Mouse (Mus musculus) cerebellum, adult (tissue): Measurements from ENCODE around the gene Ccdc155.

Experiments used
- ATAC-seq: cut with Nextera tagmentation; 2 replicates; pipeline ENCODE4 v1.9.2; 2017; ENCODE audit warnings: mild to moderate bottlenecking, moderate library complexity, mixed read lengths; ENCODE audit not compliant: insufficient number of reproducible peaks, low FRiP score, low TSS enrichment

Gene Ccdc155

DNA sequence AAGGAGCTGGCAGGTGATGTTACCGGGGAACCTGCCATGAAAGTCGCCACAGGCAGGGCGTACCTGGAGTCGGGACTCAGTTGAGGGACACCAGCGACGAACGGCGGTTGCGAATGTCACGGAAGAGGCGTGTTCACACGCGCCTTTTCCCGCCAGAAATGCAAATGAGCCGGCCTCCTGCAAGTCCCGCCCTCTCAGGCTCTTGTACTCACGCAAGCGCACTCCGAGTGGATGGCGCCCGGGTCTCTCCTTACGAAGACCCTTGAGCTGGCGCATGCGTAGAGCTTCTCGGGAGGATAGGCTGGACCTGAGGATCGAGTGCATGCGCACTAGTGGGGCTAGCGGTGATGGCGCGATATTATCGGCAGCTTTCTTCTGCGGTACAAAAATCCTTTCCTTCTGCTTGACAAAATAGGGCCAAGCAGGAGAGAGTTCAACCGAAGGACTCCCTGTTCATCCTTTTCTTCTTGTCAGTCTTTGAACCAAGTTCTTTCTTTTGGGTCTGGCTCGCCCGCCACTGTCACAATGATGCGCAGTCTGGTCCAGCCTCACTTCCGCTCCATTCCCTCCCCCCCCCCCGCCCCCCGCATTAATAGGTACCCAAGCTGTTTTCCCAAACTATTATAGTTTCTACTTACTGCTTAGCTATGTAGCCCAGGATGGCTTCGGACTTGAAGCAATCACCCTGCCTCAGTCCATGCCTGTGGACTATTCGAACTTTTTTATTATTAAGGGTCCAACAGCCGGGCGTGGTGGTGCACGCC is at the start of gene Ccdc155:
Ccdc155 (minus strand) TSS at position 513 of the 764 bp plus-strand sequence.
- peak; percentile 93 for ATAC-seq

DNA sequence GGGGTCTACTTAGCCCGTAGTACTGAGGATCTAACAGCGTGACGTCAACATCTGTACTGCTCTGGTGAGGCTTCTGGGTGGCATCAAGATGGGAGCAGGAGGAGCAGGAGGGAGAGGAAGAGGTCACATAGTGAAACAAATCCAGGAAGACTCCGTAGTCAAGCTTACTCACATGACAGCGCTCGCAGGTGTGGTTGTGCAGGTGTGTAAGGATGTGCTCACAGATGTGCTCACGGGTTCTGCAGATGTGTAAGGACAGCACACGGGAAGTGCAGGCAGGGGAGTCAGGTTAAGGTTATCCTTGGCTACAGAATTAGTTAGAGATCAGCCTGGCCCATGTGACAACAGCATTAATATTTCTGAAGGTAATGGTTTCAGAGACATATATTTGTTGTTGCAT is 49.1 kb upstream of the Ccdc155 start:
- no peak for ATAC-seq

GRCm38 (mm10) chr7:45247666-45248065 is 43.0 kb upstream of the Ccdc155 start:
- no peak for ATAC-seq

GRCm38 (mm10) chr7:45241389-45241749 is 36.7 kb upstream of the Ccdc155 start:
- no peak for ATAC-seq

GRCm38 (mm10) chr7:45240633-45241388 is 36.1 kb upstream of the Ccdc155 start, which contains the start of gene Slc6a16:
Gene Slc6a16 (plus strand): TSS chr7:45241085.
- no peak for ATAC-seq

DNA sequence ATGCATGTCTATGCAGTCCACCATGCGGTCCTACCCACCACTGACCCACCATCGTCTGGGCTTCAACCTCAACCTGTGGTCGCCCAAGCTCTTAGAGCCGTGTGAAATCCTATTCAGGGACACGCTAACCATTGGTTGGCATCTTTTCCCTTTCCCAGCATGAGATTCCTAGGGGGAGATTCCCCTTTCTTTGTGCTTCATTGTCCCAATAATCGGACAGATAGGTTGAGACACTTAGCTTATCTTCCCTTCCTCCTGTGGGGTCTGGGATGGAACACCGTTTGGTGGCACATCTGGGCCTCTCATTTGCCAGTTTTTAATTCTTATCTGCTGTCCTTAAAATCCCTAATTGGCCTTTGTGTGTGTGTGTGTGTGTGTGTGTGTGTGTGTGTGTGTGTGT is 35.4 kb upstream of the Ccdc155 start:
- ATAC-seq, result no peak

GRCm38 (mm10) chr7:45238723-45239496 is 34.2 kb upstream of the Ccdc155 start, which contains the start of gene Cd37:
Gene Cd37 (minus strand): TSS chr7:45239115.
- ATAC-seq, result no peak

GRCm38 (mm10) chr7:45237747-45238699 is 33.3 kb upstream of the Ccdc155 start:
- ATAC-seq, result no peak

DNA sequence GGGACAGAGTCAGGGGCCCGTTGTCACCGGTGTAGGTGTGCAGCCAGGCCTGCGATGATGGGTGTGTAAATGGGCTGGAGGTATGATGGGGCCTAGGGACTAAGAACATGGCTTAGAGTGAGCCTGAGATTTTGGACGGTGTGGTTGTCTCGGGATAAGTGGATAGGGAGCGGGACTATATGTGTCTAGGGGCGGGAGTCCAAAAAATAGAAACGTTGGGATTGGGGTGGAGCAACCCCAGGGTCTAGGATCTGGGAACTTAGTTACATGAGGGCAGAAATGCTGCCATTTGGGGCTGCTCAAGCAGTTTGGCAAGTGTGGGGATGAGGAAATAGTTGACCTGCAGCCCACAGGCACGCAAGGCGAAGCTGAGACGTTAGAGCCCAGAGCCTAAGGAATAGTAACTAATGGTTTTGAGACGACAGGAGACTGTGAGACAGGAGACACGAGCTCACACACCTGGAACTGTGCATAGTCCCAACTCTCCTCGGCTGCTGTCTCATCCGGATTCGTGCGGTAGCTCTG is 31.0 kb upstream of the Ccdc155 start:
- no peak for ATAC-seq

GRCm38 (mm10) chr7:45234922-45235571 is 30.4 kb upstream of the Ccdc155 start:
- ATAC-seq, result no peak

DNA sequence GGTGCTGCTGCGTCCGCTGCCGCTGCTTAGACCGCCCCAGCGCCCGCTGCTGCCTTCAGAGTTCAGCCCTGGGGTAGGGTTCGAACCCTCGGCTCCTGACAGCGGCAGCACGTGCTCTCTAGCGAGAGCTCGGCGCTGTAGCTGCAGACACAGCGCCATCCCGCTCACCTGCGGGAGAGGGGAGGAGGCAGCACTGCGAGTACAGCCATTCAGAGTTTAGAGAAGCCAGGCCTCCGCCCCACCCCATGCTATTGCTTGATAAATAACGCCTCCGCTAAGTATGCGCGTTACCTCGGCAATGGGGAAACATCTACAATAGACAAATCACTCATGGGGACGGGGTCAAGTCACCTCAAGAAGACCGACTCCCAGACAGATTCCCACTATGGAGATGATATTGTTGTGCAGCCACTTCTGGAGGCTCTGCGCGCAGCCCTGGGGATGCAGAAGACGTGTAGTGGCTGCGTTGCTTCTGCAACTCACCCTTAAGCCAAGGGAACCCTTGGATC is 29.7 kb upstream of the Ccdc155 start:
- no peak for ATAC-seq

DNA sequence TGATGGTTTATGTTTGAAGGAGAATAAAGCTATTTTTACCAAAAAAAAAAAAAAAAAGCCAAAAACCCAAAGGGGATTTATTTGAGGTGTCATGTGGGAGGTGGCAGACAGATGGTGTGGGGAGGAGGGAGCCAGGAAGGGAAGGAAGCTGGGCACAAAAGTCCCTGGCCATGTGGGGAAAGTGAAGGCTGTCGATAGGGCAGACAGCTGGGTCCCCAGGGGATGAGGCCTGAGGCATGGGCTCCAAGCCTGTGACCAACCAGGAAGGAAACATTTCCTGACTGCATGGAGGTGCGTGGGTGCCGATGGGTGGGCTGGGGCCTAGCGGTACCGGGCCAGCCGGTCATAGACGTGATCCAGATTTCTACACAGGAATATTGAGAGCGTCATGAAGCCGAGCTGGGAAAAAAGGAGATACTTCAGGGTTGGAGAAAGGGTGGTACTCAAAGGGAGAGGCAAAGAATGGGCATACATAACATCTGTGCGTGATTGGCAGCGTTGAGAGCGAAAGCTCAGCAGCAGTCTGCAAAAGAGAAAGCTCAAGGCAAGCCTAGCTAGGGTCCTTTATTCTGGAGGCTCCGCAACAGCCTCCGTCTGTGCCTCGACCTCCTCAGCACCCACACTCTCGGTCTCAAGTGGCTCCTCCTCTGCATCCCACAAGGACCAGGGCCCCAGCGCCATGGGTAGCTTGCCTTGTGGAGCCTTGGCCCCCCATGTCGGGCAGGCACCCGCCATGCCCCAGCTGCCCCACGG is 29.1 kb upstream of the Ccdc155 start:
- ATAC-seq, result no peak

DNA sequence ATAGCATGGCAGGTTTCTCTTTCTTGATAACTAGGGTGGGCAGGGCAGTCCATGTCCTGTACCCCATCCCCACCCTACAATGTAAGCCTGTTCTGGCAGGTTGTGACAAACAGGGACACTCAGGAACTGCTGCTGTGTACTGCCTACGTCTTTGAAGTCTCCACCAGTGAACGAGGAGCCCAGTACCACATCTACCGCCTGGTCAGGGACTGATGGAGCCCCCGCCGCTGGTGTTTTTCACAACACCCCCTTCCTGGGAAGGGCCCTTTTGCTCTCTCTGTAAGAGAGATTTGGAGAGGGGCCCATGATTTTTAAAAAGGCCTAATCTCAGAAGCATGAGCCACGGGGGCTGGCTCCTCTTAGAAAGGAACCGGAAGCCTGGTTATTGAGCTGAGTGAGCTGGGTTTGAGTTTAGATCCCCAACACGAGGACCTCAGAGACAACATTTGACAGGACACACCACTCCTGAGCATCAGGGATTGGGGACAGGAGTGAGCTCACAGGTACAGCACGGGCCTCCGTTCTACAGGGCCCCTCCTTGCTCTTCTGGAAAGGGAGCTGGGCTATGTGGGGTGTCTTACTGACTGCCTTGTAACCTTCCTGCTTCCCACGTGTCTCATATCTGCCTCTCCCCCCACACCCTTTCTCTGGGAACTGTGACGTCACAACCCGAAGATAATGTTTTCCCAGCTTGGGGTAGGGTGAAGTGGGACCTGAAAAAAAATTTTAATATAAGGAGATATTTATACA is 28.2 kb upstream of the Ccdc155 start:
- no peak for ATAC-seq

DNA sequence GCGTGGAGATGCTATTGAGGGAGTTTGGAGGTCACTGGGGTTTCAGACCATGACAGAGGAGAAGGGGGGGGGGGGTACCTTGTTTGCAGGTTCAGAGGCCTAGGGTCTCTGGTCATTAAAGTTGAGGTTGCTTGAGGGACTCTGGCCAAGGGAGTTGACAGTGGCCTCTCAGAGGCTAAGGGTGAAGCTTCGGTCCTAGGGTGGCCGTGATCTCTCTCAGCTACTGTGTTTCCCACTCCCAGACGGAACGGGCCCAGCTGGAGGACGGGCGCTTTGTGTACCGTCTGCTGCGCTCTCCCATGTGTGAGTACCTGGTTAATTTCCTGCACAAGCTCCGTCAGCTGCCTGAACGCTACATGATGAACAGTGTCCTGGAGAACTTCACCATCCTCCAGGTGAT is 27.2 kb upstream of the Ccdc155 start:
- ATAC-seq, result no peak

DNA sequence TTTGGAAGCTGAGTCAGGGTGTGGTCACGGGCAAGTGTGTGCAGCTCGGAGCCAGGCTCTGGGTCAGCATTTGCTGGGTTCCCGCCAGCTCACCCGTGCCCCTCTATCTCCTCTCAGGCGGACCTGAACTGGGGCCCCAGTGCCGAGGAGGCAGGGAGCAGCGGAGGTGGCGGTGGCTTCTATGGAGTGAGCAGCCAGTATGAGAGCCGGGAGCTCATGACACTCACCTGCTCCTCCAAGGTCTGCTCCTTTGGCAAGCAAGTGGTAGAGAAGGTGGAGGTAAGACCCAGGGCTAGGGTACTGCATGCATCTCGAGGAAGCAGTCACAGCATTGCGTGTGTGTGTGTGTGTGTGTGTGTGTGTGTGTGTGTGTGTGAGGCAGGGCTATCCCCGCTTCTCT is 26.5 kb upstream of the Ccdc155 start:
- ATAC-seq, result no peak

DNA sequence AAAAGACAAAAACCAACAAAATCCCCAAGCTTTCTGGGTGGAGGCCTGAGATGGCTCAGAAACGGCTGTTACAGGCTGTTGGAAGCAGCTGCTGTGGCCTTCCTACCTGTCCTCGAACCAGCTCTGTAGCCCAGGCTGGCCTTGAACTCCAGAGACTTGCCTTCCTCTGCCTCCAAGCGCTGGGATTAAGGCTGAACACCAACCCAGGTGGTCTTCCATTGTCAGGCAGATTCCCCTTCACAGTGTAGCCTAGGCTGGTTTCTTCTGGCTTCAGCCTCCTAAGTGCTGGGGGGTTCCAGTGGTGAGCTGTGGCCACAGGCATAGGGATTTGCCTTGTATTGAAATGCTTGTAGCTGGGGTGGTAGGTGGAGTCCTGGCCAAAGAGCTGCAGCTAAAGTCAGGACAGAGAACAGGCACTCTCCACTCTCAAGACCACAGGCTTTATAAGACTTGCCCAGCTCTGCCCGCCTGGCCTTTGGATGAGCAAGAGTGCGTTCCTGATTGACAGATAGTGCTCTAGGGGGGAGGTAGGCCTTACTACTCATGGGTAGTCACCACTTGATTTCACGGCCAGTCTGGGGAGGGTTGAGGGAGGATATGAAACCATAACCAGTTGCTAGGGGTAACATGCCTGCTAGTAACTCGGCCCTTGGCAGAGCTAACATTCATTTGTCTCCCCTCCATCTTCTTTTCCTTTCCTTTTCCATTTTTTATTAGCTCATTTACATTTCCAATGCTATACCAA is 24.9 kb upstream of the Ccdc155 start:
- no peak for ATAC-seq

- no peak for ATAC-seq
Measured at GRCm38 (mm10) chr7:45229046-45229445, 24.4 kb upstream of the Ccdc155 start.
